Mouse (Mus musculus) kidney, adult 2 months (tissue): ENCODE results near the gene Krtcap3.

Experiments used
- CTCF ChIP-seq: fragments of 200-500 bp; conservative IDR thresholded peaks from 2 replicates; pipeline ENCODE4 v1.5.1; 2011; ENCODE audit warnings: low read depth, mild to moderate bottlenecking, control low read depth, low read length, moderate library complexity, mixed read lengths; ENCODE audit not compliant: insufficient read depth, insufficient read length
- POLR2A ChIP-seq: fragments of 200-500 bp; IDR thresholded peaks from one replicate; pipeline ENCODE4 v1.6.1; 2011; ENCODE audit warnings: low read depth, low read length, control low read depth

DNA sequence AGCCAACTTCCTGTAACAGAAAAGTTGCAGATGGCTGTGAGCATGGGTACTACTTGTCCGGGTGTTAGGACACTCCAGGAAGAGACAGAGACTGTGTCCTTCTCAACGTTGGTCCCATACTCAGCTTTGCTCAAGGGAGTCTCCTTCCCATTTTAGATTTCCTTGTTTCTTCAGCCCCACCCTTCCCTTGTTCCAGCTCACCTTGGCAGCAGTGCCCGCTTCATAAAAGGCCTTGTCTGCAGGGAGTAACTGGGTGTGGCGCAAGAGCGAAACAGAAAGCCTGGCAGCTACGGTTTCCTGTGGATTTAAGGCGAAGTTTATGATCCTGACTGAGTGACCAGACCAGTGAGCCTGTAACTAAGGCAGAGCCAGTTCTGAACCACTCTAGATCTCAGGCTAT is 3.0 kb downstream of the Krtcap3 start:
- TF ChIP-seq CTCF, result no peak
- TF ChIP-seq POLR2A, result no peak
